Mouse (Mus musculus): Measurements from ENCODE around the gene Krt36. TPM values are rescaled to one million over a fixed set of nuclear protein-coding genes. Genes with fewer than 3 reads are reported as not detected.

The Krt36 gene
- polyA plus RNA-seq (2015; fragmentation: Nextera tagmentation; extraction: Ambion mirVana): not detected in 2 replicates

DNA sequence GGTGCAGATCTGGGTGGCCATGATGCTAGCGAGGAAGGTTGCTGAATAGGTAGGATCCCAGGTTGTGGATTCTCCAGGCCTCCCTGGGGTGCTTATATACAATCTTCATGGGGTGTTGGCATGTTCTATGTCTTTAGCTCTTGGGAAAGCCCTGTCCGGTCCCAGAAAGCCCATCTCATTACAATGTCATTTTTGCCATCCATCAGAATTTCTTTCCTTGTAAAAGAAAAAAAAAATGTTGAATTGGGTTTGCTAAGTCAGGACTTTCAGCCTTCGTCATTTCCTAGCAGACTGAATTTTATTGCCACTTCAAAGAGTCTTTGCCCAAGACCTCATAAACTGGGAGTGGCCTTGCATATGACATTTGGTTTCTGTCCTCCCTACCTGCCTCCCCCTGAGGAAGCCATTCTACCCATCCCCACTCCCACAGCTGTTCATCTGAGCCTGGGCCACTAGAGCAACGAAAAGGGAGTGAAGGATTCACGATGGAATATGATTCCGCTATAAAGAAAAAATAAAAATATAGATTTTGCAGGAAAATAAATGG is at the start of gene Krt36:
Krt36 (minus strand) TSS at position 51 of the 547 bp plus-strand sequence.
- 75% methylated on average over 6 of the region's 6 CpGs for WGBS (ENCODE audit: insufficient replicate concordance)
- no peaks in the 10 kb centered on the region for H3K9me3 ChIP-seq (ENCODE audit: low read length)
- no peaks in the 10 kb centered on the region for H3K4me1 ChIP-seq (ENCODE audit: insufficient read depth)
- H3K4me3 ChIP-seq (ENCODE audit: low read depth, low read length): no peak within 1 kb of the TSS
- TF ChIP-seq EP300 (IDR thresholded peaks at IDR 0.05; ENCODE audit: low read depth) (no peak), CTCF (IDR thresholded peaks at IDR 0.05; ENCODE audit: low read depth) (no peak)
- no peak for DNase-seq
- H3K9ac ChIP-seq (replicated peaks): no peak within 1 kb of the TSS
- H3K36me3 ChIP-seq (replicated peaks; ENCODE audit: insufficient read depth, low read length): no peaks in the 10 kb centered on the region
- no peak within 1 kb of the TSS for H3K4me2 ChIP-seq (ENCODE audit: low read depth, low read length)
- H3K27me3 ChIP-seq (ENCODE audit: insufficient read depth, low read length): no peaks in the 10 kb centered on the region
- no peak within 1 kb of the TSS for H3K27ac ChIP-seq (ENCODE audit: low read depth)
- no peak for ATAC-seq

DNA sequence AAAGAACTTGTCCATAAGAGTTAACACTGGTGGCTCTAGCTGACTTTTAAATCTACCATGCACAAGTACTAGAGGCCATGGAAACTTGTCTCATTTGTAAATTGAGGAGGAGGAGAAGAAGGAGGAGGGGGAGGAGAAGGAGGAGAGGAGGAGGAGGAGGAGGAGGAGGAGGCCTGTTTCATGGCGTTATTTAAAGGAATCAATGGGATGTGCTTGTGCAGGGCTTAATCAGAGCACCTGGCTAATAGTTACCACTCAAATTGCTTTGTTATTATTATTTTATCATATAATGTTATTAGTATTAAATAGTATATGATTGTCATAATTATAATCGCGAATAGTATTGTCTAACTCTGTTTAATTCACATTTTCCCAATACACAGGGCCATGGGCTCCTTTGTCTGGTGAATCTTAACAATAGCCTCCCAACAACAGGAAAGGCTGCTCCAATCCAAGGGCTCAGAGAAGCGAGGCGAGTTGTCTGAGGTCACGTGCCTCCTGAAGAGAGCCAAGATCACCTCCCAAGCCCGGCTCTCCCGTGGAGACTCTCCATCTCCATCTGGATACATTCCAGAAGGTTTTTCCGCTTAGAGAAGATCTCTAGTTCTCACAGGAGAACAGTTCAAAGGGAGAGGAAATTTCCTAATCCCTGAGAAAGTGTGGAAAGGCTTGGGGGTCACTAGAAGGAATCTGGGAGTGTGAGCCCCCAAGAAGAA is 43.3 kb upstream of the Krt36 start, which contains the start of gene Krt19:
Krt19 (minus strand) TSS at position 51 of the 716 bp plus-strand sequence.
- DNase-seq: no peak
- H3K27ac ChIP-seq (ENCODE audit: low read depth): no peak within 1 kb of the TSS
- no peaks in the 10 kb centered on the region for H3K4me1 ChIP-seq (ENCODE audit: insufficient read depth)
- H3K4me3 ChIP-seq (ENCODE audit: low read depth, low read length): no peak within 1 kb of the TSS
- TF ChIP-seq EP300 (IDR thresholded peaks at IDR 0.05; ENCODE audit: low read depth) (no peak), CTCF (IDR thresholded peaks at IDR 0.05; ENCODE audit: low read depth) (no peak)
- 61% methylated on average over 9 of the region's 9 CpGs for WGBS (ENCODE audit: insufficient replicate concordance)
- H3K36me3 ChIP-seq (replicated peaks; ENCODE audit: insufficient read depth, low read length): no peaks in the 10 kb centered on the region
- H3K4me2 ChIP-seq (ENCODE audit: low read depth, low read length): no peak within 1 kb of the TSS
- peaks cover 22% of the 10 kb centered on the region for H3K27me3 ChIP-seq (ENCODE audit: insufficient read depth, low read length)
- no peaks in the 10 kb centered on the region for H3K9me3 ChIP-seq (ENCODE audit: low read length)
- no peak for ATAC-seq
- no peak within 1 kb of the TSS for H3K9ac ChIP-seq (replicated peaks)

DNA sequence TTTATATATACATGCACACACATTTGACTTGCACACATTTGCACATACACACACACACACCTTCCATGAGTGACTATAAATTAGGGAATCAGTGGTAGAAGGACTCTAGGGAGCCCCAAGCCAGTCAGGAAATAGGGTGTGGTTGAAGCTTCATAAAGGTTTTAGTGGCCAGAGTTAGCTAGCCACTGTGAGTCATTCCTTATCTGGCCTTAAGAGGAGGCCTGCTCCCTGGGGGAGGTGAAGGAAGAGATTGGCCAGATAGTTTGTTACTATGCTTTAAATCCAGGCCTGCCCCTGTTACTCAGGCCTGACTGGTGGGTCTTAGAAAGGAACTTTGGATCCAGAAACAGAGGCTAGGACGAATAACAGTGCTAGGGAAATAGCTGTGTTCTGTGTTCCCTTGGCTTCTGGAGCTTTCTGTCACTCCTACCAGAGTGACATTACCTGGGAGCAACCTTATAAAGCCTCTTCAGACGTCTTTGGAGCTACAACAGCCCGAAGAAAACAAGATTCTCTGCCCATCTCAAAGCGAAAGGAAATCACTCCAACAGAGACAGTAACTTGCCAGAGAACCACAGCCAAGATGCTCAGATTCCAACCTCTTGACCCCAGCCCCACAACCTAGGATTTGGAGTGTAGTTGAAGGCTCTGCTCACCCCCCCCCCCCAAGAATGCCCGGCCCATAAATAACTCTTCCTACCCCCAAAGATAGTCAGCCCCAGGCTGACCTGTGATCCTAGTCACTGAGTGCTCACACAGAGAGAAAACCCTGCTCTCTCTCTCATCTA is 42.3 kb upstream of the Krt36 start:
- WGBS (ENCODE audit: insufficient replicate concordance): 51% methylated on average over 5 of the region's 5 CpGs
- H3K36me3 ChIP-seq (replicated peaks; ENCODE audit: insufficient read depth, low read length): no peaks in the 10 kb centered on the region
- DNase-seq: no peak
- TF ChIP-seq CTCF (IDR thresholded peaks at IDR 0.05; ENCODE audit: low read depth) (no peak), EP300 (IDR thresholded peaks at IDR 0.05; ENCODE audit: low read depth) (no peak)
- H3K4me3 ChIP-seq (ENCODE audit: low read depth, low read length): no peak overlapping the region
- H3K27me3 ChIP-seq (ENCODE audit: insufficient read depth, low read length): peaks cover 22% of the 10 kb centered on the region
- H3K9me3 ChIP-seq (ENCODE audit: low read length): no peaks in the 10 kb centered on the region
- no peak overlapping the region for H3K9ac ChIP-seq (replicated peaks)
- ATAC-seq: no peak
- no peak overlapping the region for H3K4me2 ChIP-seq (ENCODE audit: low read depth, low read length)
- H3K27ac ChIP-seq (ENCODE audit: low read depth): no peak overlapping the region
- H3K4me1 ChIP-seq (ENCODE audit: insufficient read depth): no peaks in the 10 kb centered on the region

DNA sequence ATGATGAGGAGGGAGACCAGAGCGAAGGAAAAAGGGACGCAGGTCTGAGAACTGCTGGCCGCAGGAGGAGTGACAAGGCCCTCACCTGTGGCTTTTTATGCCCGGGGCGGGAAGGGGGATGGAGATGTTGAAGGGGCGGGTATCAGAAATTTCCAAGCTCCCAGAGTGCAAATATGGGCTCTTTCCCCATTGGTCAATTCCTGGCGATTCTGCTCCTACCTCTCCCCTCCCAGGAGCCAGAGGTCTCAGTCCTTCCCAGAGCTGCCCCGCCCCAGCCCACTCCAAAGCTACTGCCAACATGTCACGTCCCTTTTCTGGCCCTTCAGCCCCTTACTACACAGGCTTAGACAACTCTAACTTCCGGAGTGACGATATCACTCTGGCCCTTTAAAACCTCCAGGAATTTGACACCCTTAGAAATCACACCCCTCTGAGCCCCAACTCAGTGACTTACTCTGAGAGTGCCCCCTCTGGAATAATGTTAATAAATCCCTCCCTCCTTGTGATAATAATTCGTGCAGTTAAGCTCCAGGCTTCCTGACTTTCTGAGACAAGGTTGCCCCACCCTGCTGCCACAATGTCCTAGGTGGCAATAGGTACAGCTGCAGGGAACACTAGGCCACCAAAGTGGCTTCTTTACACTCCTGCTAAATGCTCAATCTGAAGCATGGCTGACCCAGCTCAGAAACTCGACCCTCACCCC is 40.6 kb upstream of the Krt36 start:
- H3K9ac ChIP-seq (replicated peaks): no peak overlapping the region
- H3K36me3 ChIP-seq (replicated peaks; ENCODE audit: insufficient read depth, low read length): no peaks in the 10 kb centered on the region
- no peaks in the 10 kb centered on the region for H3K4me1 ChIP-seq (ENCODE audit: insufficient read depth)
- no peak overlapping the region for H3K4me2 ChIP-seq (ENCODE audit: low read depth, low read length)
- no peak overlapping the region for H3K4me3 ChIP-seq (ENCODE audit: low read depth, low read length)
- no peaks in the 10 kb centered on the region for H3K9me3 ChIP-seq (ENCODE audit: low read length)
- H3K27ac ChIP-seq (ENCODE audit: low read depth): no peak overlapping the region
- ATAC-seq (no peak), DNase-seq (no peak)
- WGBS (ENCODE audit: insufficient replicate concordance): 5% methylated on average over 13 of the region's 13 CpGs
- peaks cover 22% of the 10 kb centered on the region for H3K27me3 ChIP-seq (ENCODE audit: insufficient read depth, low read length)
- no peak for TF ChIP-seq CTCF (IDR thresholded peaks at IDR 0.05; ENCODE audit: low read depth)
- TF ChIP-seq EP300 (IDR thresholded peaks at IDR 0.05; ENCODE audit: low read depth): no peak

DNA sequence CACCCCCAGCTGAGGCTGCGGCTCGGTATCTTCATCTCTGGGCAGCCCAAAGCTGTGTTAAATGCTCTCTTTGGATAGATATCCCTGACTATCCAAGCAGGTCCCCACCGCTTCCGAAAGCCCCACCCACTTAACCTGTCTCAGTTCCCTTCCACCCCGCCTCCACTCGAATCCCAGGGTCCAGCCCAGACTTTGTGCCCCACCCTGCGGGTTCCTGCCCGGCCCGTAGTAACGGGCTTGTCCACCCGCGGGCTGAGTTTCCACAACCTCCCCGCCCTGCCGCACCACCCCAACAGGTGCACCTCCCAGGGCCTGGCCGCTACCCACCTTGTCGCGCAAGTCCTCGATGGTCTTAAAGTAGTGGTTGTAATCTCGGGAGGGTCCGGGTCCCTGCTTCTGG is 39.7 kb upstream of the Krt36 start:
- ATAC-seq: no peak

More for the DNA sequence above, 39.7 kb upstream of the Krt36 start:
- Histone ChIP-seq H3K36me3 (replicated peaks; ENCODE audit: insufficient read depth, low read length) (no peaks in the 10 kb centered on the region), H3K27ac (ENCODE audit: low read depth) (no peak overlapping the region), H3K9ac (replicated peaks) (no peak overlapping the region; the same call in 1 of the 2 replicates), H3K9me3 (ENCODE audit: low read length) (no peaks in the 10 kb centered on the region), H3K27me3 (ENCODE audit: insufficient read depth, low read length) (peaks cover 22% of the 10 kb centered on the region), H3K4me3 (ENCODE audit: low read depth, low read length) (peak overlapping the region; percentile 20), H3K4me2 (ENCODE audit: low read depth, low read length) (peak overlapping the region; percentile 44), H3K4me1 (ENCODE audit: insufficient read depth) (no peaks in the 10 kb centered on the region)
- no peak for TF ChIP-seq CTCF (IDR thresholded peaks at IDR 0.05; ENCODE audit: low read depth)
- TF ChIP-seq EP300 (IDR thresholded peaks at IDR 0.05; ENCODE audit: low read depth): no peak
- DNase-seq: no peak
- 6% methylated on average over 20 of the region's 20 CpGs for WGBS (ENCODE audit: insufficient replicate concordance)

Measured in liver, postnatal 0 days (tissue).